Mouse (Mus musculus) midbrain, embryonic 10.5 days (tissue): ENCODE data around the gene Mstn. TPM values are rescaled to one million over a fixed set of nuclear protein-coding genes. Genes with fewer than 3 reads are reported as not detected.

Experiments
- DNase-seq: peaks from one replicate; pipeline ENCODE4 v3.0.0-alpha.2; 2017; ENCODE audit warnings: low spot score
- H3K27ac ChIP-seq: fragments of 300-500 bp; sonication (generic); replicated peaks from 2 replicates; pipeline ENCODE4 v1.5.1; 2016; ENCODE audit warnings: mild to moderate bottlenecking
- H3K27me3 ChIP-seq: fragments of 300-500 bp; sonication (generic); 2 replicates; pipeline ENCODE4 v1.6.1; 2016; ENCODE audit warnings: low read depth, mild to moderate bottlenecking; ENCODE audit not compliant: poor library complexity, severe bottlenecking
- H3K36me3 ChIP-seq: fragments of 300-500 bp; sonication (generic); 2 replicates; pipeline ENCODE4 v1.6.1; 2016; ENCODE audit warnings: mild to moderate bottlenecking, moderate library complexity
- H3K4me1 ChIP-seq: fragments of 300-500 bp; sonication (generic); 2 replicates; pipeline ENCODE4 v1.6.1; 2016
- H3K4me3 ChIP-seq: fragments of 300-500 bp; sonication (generic); 2 replicates; pipeline ENCODE4 v1.5.1; 2016; ENCODE audit warnings: mild to moderate bottlenecking, moderate library complexity
- H3K9me3 ChIP-seq: fragments of 300-500 bp; sonication (generic); replicated peaks from 2 replicates; pipeline ENCODE4 v1.6.1; 2016; ENCODE audit warnings: mild to moderate bottlenecking
- WGBS: fragments of 180-500 bp; shearing (Covaris S2); methylation state at CpG from one replicate; pipeline ENCODE4 v1.1.7; 2016; 5-methylcytosine and 5-hydroxymethylcytosine counted together
- polyA plus RNA-seq: library from polyadenylated mRNA; unstranded; fragments of >200 nt; fragmentation: Nextera tagmentation; extraction: Ambion mirVana; gene quantifications from 2 replicates; pipeline ENCODE4 v1.2.1, GENCODE M21; 2016

The Mstn gene
- polyA plus RNA-seq, 1 experiment from 2014 or later: 0.47 TPM

GRCm38 (mm10) chr1:53063921-53064320, 2.5 kb downstream of the Mstn start:
- no peak for DNase-seq
- WGBS: 89% methylated on average over 4 of the region's 4 CpGs
- peaks cover 16% of the 10 kb centered on the region for H3K4me1 ChIP-seq

GRCm38 (mm10) chr1:53069726-53070514, 8.5 kb downstream of the Mstn start:
- no peak overlapping the region for H3K27ac ChIP-seq
- no peaks in the 10 kb centered on the region for H3K27me3 ChIP-seq
- no peaks in the 10 kb centered on the region for H3K36me3 ChIP-seq
- no peaks in the 10 kb centered on the region for H3K4me1 ChIP-seq
- WGBS: 86% methylated on average over 5 of the region's 5 CpGs
- H3K4me3 ChIP-seq: no peak overlapping the region
- no peaks in the 10 kb centered on the region for H3K9me3 ChIP-seq
- no peak for DNase-seq

More at GRCm38 (mm10) chr1:53063921-53064320, 2.5 kb downstream of the Mstn start:
- Histone ChIP-seq H3K36me3 (no peaks in the 10 kb centered on the region), H3K9me3 (no peaks in the 10 kb centered on the region), H3K27me3 (no peaks in the 10 kb centered on the region), H3K27ac (no peak overlapping the region), H3K4me3 (no peak overlapping the region)

DNA sequence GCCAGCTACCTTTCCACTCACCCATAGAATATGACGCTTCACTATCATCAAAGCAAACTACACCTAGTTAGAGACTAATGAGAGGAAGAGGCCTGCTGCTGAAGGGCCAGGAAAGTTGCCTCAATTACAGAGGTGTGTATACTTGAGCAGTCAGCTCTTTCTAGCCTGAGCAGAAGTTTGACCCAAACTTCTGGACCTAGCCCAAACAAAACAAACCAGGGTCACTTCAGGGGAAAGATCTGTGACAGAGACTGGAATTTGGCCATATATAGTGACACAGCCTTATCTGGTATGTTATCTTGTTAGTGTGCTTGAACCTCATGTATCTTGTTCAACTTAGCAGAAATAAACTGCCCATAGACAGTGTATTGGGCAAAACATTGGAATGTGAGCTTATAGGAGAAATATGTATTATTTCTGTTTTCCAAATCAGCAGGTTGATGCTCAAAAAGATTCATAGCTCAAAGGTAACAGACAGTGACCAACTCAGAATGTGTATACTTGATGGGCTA, 9.3 kb downstream of the Mstn start:
- no peak for DNase-seq
- H3K4me3 ChIP-seq: no peak overlapping the region
- no peaks in the 10 kb centered on the region for H3K36me3 ChIP-seq
- 78% methylated on average over 1 of the region's 1 CpGs for WGBS
- H3K9me3 ChIP-seq: no peaks in the 10 kb centered on the region
- H3K4me1 ChIP-seq: no peaks in the 10 kb centered on the region
- H3K27ac ChIP-seq: no peak overlapping the region
- H3K27me3 ChIP-seq: no peaks in the 10 kb centered on the region

DNA sequence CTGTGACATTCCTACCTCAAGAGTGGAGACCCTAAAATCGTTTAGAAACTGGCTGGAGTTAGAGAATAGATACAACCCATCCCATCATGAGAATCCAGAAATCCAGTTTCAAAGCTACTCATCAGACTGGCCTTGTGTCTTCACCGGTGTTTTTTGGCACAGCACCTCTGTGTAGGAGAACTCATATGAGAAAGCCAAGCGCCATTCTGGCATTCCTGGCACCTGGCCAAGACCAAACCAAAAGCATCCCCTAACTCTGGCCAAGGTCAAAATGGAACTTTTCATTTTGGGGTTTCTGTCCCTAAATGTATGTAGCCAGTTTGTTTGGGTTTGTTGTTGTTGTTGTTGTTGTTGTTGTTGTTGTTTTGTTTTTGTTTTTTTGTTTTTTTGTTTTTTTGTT, 15.2 kb downstream of the Mstn start:
- Histone ChIP-seq H3K27me3 (no peaks in the 10 kb centered on the region), H3K9me3 (no peaks in the 10 kb centered on the region), H3K36me3 (no peaks in the 10 kb centered on the region), H3K27ac (no peak overlapping the region), H3K4me3 (no peak overlapping the region), H3K4me1 (no peaks in the 10 kb centered on the region)
- WGBS: 93% methylated on average over 3 of the region's 3 CpGs
- DNase-seq: no peak

- no peak for DNase-seq
- 93% methylated on average over 2 of the region's 2 CpGs for WGBS
- Histone ChIP-seq H3K27ac (no peak overlapping the region), H3K4me1 (no peaks in the 10 kb centered on the region), H3K27me3 (no peaks in the 10 kb centered on the region), H3K36me3 (no peaks in the 10 kb centered on the region), H3K9me3 (no peaks in the 10 kb centered on the region), H3K4me3 (no peak overlapping the region)
Observed at GRCm38 (mm10) chr1:53079876-53080275, 18.4 kb downstream of the Mstn start.

GRCm38 (mm10) chr1:53080603-53081002, 19.2 kb downstream of the Mstn start:
- no peak for DNase-seq
- Histone ChIP-seq H3K4me3 (no peak overlapping the region), H3K36me3 (no peaks in the 10 kb centered on the region), H3K27ac (no peak overlapping the region), H3K9me3 (no peaks in the 10 kb centered on the region), H3K4me1 (no peaks in the 10 kb centered on the region), H3K27me3 (no peaks in the 10 kb centered on the region)
- WGBS: 87% methylated on average over 3 of the region's 3 CpGs

- no peak for DNase-seq
- WGBS: 90% methylated on average over 15 of the region's 15 CpGs
Observed at GRCm38 (mm10) chr1:53085256-53085655, 23.8 kb downstream of the Mstn start.

GRCm38 (mm10) chr1:53085991-53086390, 24.6 kb downstream of the Mstn start:
- no peaks in the 10 kb centered on the region for H3K9me3 ChIP-seq
- H3K27ac ChIP-seq: no peak overlapping the region
- H3K27me3 ChIP-seq: no peaks in the 10 kb centered on the region
- 75% methylated on average over 4 of the region's 4 CpGs for WGBS
- no peaks in the 10 kb centered on the region for H3K36me3 ChIP-seq
- no peaks in the 10 kb centered on the region for H3K4me1 ChIP-seq
- no peak for DNase-seq
- no peak overlapping the region for H3K4me3 ChIP-seq

More at GRCm38 (mm10) chr1:53085256-53085655, 23.8 kb downstream of the Mstn start:
- H3K4me1 ChIP-seq: no peaks in the 10 kb centered on the region
- no peaks in the 10 kb centered on the region for H3K36me3 ChIP-seq
- no peak overlapping the region for H3K4me3 ChIP-seq
- no peak overlapping the region for H3K27ac ChIP-seq
- no peaks in the 10 kb centered on the region for H3K27me3 ChIP-seq
- no peaks in the 10 kb centered on the region for H3K9me3 ChIP-seq

- Histone ChIP-seq H3K9me3 (no peaks in the 10 kb centered on the region), H3K4me3 (no peak overlapping the region), H3K27me3 (no peaks in the 10 kb centered on the region), H3K27ac (no peak overlapping the region), H3K36me3 (no peaks in the 10 kb centered on the region), H3K4me1 (no peaks in the 10 kb centered on the region)
- DNase-seq: no peak
- WGBS: 34% methylated on average over 3 of the region's 3 CpGs
Observed at GRCm38 (mm10) chr1:53093180-53093579, 31.7 kb downstream of the Mstn start.

DNA sequence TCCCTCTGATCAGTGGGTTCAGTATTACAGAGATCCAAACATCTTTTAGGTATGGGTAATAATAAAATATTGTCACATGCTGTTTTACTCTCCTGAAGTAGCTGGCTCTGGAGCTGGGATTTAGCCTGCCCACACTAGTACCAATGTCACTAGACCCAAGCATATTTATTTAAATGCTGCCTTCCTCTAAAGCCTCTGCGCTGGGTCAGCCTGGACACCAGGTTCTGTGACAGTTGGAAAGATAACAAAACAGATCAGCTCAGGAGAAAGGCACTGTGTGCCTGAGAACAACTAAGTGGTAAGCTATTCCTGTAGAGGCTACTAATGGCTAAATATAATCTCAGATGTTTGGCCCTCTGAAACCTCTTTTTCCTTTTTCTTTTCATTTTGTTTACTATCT, 49.1 kb downstream of the Mstn start:
- Histone ChIP-seq H3K4me1 (no peaks in the 10 kb centered on the region), H3K36me3 (no peaks in the 10 kb centered on the region), H3K4me3 (no peak overlapping the region), H3K9me3 (no peaks in the 10 kb centered on the region), H3K27ac (no peak overlapping the region), H3K27me3 (no peaks in the 10 kb centered on the region)
- 82% methylated on average over 1 of the region's 1 CpGs for WGBS
- DNase-seq: no peak

Other genes with a start within 250 kb of the Mstn start
- gene Inpp1, start 244.0 kb upstream of the Mstn start, polyA plus RNA-seq: 12.0 and 12.9 TPM in 2 replicates
- gene Hibch, start 216.7 kb upstream of the Mstn start, polyA plus RNA-seq: 23.2 and 26.7 TPM in 2 replicates
- 2.7 and 3.6 TPM in 2 replicates for gene 1700019D03Rik, start 41.5 kb upstream of the Mstn start, polyA plus RNA-seq
- not detected in 2 replicates for gene 1700019A02Rik, start 126.0 kb downstream of the Mstn start, polyA plus RNA-seq
- gene Pms1, start 235.4 kb downstream of the Mstn start, polyA plus RNA-seq: 26.1 and 26.5 TPM in 2 replicates
- gene Ormdl1, start 235.5 kb downstream of the Mstn start, polyA plus RNA-seq: 93.0 and 96.8 TPM in 2 replicates
- gene Gm28778, start 235.5 kb downstream of the Mstn start, polyA plus RNA-seq: not detected in 2 replicates